Mouse (Mus musculus) right cerebral cortex, postnatal 14 days (tissue): ENCODE data around the gene Exosc2.
"Not testable (repeated sequence)": the region's sequence is repeated elsewhere in the genome, so short reads cannot be mapped to it uniquely, and the experiment has no call there.

Experiments
- DNase-seq: peaks from one replicate; pipeline ENCODE4 v3.0.0; 2022

Exosc2 gene

GRCm38 (mm10) chr2:31678641-31679040, 8.1 kb downstream of the Exosc2 start:
- DNase-seq, result no peak

GRCm38 (mm10) chr2:31681051-31681707, 10.7 kb downstream of the Exosc2 start:
- DNase-seq, result not testable (repeated sequence)

GRCm38 (mm10) chr2:31681731-31682235, 11.3 kb downstream of the Exosc2 start:
- DNase-seq, result no peak

- peak; percentile 68 for DNase-seq
Measured at GRCm38 (mm10) chr2:31683666-31684065, 13.2 kb downstream of the Exosc2 start.

GRCm38 (mm10) chr2:31688074-31688925, 17.8 kb downstream of the Exosc2 start, which contains the start of gene Abl1:
TSS of gene Abl1 (plus strand) at chr2:31688376.
- DNase-seq, result peak; percentile 91

- no peak for DNase-seq
Measured at GRCm38 (mm10) chr2:31689045-31689444, 18.5 kb downstream of the Exosc2 start.

GRCm38 (mm10) chr2:31690063-31690462, 19.5 kb downstream of the Exosc2 start:
- DNase-seq, result no peak

- no peak for DNase-seq
Measured at GRCm38 (mm10) chr2:31698209-31698608, 27.7 kb downstream of the Exosc2 start.

- DNase-seq, result no peak
Measured at GRCm38 (mm10) chr2:31700545-31701446, 30.3 kb downstream of the Exosc2 start.

GRCm38 (mm10) chr2:31703226-31703625, 32.7 kb downstream of the Exosc2 start:
- no peak for DNase-seq

- DNase-seq, result no peak
Measured at GRCm38 (mm10) chr2:31705914-31706313, 35.4 kb downstream of the Exosc2 start.

- DNase-seq, result no peak
Measured at GRCm38 (mm10) chr2:31706531-31706930, 36.0 kb downstream of the Exosc2 start.

GRCm38 (mm10) chr2:31712716-31713115, 42.2 kb downstream of the Exosc2 start:
- no peak for DNase-seq

GRCm38 (mm10) chr2:31713813-31714212, 43.3 kb downstream of the Exosc2 start:
- no peak for DNase-seq

GRCm38 (mm10) chr2:31714780-31715179, 44.3 kb downstream of the Exosc2 start:
- DNase-seq, result no peak

- DNase-seq, result no peak
Measured at GRCm38 (mm10) chr2:31715985-31716384, 45.5 kb downstream of the Exosc2 start.

GRCm38 (mm10) chr2:31719202-31719880, 48.8 kb downstream of the Exosc2 start:
- DNase-seq, result no peak

- no peak for DNase-seq
Measured at GRCm38 (mm10) chr2:31719944-31720343, 49.4 kb downstream of the Exosc2 start.

- no peak for DNase-seq
Measured at GRCm38 (mm10) chr2:31720783-31721182, 50.3 kb downstream of the Exosc2 start.

- no peak for DNase-seq
Measured at GRCm38 (mm10) chr2:31724730-31725490, 54.4 kb downstream of the Exosc2 start.

GRCm38 (mm10) chr2:31727576-31728277, 57.2 kb downstream of the Exosc2 start:
- DNase-seq, result no peak
